Mouse (Mus musculus) urinary bladder, postnatal 36 days (tissue): ENCODE data around the gene Ssb.
A peak's percentile ranks its signal among the peaks of the same experiment; 100 is the strongest.

Source experiments
- DNase-seq, 2 experiments: peaks; one replicate each; pipeline ENCODE4 v3.0.0; 2022; ENCODE audit warnings: low spot score in 2 of 2, mixed read lengths in 1 of 2

Ssb gene

GRCm38 (mm10) chr2:69861485-69862091 lies at the start of gene Ssb:
Gene Ssb, plus strand, starts transcription at chr2:69861562.
- peak; percentile 84 to 93 for DNase-seq

DNA sequence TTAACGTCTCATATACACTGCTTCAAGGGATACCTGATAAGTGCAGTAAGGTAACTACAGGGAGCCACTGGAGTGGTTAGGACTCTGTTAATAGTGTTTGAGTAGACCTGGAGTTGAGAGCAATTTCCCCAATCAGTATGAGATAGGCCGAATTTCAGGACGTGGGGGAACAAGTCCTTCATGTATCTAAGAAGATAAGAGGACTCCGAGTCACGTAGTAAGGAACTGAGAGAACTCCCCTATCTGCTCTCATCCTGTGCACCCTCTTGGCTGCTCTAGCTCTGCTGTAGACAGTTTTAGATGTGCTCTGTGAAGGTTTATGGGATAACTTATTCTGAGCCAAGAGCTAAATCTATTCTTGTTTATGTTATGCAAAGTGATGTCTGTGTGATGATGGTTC lies 44.8 kb upstream of the Ssb start:
- no peak for DNase-seq

DNA sequence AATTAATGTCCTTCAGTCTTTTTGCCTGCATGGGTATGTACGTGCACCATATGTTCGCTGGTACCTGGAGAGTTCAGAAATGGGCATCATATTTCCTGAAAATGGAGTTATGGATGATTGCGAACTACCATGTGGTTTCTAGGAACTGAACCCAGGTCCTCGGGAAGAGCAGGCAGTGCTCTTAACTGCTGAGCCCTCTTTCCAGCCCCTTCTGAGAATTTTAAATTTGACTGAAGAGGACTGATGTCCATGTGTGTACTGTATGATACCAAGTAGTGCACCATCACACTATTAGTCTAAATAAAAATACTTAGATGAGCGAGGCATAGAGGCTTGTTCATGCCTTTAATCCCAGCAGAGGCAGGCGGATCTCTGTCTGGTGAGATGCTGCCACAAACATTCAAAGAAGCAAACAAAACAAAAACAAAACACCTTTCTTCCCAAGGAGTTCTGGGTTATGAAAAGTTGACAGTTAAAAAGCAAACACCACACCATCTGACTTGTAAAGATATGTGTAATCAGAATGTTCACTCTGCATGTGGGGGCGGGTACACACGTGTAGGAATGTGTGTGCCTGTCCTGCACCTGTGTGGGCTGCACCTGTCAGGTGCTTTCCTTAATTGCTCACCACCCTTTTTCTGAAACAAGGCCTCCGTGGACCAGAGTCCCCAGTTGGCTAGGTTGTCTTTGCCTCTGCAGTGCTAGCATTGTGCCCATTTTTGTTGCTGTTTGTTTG lies 42.8 kb upstream of the Ssb start:
- DNase-seq = no peak

DNA sequence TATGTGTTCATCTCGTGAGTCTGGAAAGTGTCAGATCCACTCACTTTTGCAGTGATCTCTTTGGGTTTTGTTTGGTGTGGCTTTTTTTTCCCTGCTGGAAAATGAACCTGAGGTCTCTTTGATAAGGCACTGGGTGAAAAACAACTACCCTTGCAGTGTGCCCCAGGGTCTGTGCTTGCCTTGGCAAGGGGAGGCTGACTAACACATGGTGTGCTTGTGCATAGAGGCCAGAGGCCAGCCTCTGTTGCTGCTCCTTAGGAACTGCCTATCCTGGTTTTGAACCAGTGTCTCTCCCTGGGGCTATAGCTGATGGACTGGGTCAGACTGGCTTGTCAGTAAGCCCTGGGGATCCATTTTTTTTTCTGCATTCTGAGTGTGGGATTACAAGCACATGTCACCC lies 41.2 kb upstream of the Ssb start:
- DNase-seq = no peak

GRCm38 (mm10) chr2:69821711-69822110 lies 39.7 kb upstream of the Ssb start, which contains the start of gene Klhl23:
Gene Klhl23, plus strand, starts transcription at chr2:69821944.
- no peak for DNase-seq

DNA sequence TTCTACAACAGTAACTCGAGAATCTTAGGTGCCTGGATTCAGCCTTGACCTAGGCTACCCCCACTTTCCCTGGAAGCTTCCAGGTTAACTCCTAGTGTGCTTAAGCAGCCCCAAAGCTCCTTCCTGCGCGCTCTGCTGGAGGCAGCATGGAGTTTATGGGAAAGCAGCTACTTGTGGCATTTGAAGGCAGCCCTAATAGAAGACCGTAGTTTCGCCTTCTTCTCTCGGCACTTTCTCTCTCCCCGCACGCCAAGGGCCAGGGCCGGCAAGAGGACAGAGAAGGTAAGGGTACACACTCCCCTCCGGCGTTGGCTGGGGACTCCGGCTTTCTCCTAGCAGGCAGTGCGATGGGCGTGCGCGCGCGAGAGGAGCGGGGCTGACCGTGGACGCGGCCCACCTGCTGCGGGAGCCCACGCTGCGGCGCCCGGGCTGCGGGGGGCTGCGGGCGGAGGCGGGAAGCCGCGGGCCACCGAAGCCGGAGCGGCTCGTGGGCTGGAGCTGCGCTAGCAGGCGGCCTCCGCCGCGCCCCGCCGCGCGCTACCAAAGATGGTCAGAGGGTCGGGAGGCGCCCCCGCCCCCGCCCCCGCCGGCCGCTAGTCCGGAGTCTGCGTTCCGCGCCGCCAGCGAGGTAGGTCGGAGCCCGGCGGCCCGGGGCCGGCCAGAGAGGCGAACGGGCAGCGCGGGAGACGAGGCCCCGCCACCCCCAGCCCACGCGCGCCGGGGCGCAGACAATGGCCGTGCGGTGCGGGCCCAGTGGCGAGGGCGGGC lies 38.8 kb upstream of the Ssb start:
- peak; percentile 21 to 41 for DNase-seq

GRCm38 (mm10) chr2:69823129-69823677 lies 38.2 kb upstream of the Ssb start:
- peak in 1 of 2 experiments; percentile 15 for DNase-seq

DNA sequence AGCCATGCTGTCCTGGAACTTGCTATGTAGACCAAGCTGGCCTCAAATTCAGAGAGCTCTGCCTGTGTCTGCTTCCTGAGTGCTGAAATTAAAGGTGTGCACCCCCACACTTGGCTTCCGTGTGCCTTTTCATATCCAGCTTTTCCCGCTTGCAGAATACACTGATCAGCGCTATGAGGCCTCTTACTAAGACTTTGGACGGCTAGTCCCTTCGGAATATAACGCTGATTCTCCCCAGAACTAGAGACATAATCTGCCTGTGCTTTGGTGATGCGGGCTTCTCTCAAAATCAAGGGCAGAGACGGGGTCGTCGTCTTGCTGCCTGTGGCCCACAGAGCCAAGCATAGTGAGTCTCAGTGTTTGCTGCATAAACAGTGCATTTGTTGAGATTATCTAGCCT lies 35.5 kb upstream of the Ssb start:
- DNase-seq = no peak

GRCm38 (mm10) chr2:69826380-69826779 lies 35.0 kb upstream of the Ssb start:
- DNase-seq = no peak

DNA sequence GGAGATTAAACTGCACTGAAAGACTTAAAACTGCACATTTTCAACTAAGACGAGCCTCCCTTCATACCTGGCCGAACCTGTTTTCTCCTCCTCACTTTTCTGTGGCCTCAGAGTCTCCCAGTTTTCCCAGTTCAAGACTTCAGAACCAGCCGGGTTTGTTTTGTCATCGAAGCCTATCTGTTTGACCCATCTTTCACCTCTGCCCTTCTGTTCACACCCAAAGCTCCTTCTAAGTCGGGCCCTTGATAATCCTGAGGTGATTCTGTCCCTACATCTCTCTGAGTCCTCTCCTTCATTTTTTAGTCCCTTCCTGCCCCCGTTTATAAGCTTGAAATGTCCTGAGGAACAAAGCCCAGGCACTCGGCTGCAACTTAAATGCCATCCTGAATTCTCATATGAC lies 33.3 kb upstream of the Ssb start:
- DNase-seq = no peak

- no peak for DNase-seq
These were observed 31.7 kb upstream of the Ssb start for GRCm38 (mm10) chr2:69829680-69830079.

- no peak for DNase-seq
These were observed 31.2 kb upstream of the Ssb start for GRCm38 (mm10) chr2:69830116-69830515.

DNA sequence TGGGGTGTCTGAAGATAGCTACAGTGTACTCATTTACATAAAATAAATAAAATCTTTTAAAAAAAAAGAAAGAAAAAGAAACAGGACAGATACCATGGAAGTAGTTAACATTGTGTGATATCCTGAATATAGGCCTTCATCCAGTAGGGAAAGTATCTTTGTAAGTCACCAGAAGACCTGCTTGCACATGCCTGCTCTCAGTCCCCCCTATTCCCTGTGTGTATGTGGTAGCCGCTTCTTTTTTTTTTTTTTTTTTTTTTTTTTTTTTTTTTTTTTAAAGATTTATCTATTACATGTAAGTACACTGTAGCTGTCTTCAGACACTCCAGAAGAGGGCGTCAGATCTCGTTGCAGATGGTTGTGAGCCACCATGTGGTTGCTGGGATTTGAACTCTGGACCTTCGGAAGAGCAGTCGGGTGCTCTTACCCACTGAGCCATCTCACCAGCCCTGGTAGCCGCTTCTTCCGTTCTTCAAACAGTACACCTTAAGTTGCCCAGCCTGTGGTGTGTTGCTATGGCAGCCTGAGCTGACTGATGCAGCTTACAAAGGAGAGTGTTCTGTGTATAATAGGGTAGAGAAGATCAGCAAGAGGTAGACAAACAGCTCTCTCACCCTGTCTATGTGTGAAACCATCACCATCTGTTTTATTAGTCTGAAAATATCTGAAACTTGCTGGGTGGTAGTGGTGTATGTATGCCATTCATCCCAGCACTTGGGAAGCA lies 24.0 kb upstream of the Ssb start:
- DNase-seq = no peak

GRCm38 (mm10) chr2:69837996-69838395 lies 23.4 kb upstream of the Ssb start:
- DNase-seq = no peak

DNA sequence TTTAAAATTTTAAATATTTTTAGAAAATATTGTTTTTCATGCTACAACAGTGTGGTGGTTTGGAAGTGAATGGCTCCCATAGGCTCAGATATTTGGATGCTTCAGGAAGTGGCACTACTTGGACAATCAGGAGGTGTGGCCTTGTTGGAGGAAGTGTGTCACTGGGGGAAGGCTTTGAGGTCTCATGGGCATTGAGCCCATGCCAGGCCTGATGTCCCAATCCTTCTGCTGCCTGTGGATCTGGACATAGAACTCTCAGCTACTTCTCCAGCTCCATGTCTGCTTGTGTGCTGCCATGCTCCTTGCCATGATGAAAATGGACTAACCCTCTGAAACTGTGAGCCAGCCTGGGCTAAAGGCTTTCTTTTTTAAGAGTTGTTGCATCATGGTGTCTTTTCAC lies 22.7 kb upstream of the Ssb start:
- no peak for DNase-seq

GRCm38 (mm10) chr2:69840261-69840660 lies 21.1 kb upstream of the Ssb start:
- DNase-seq = no peak

DNA sequence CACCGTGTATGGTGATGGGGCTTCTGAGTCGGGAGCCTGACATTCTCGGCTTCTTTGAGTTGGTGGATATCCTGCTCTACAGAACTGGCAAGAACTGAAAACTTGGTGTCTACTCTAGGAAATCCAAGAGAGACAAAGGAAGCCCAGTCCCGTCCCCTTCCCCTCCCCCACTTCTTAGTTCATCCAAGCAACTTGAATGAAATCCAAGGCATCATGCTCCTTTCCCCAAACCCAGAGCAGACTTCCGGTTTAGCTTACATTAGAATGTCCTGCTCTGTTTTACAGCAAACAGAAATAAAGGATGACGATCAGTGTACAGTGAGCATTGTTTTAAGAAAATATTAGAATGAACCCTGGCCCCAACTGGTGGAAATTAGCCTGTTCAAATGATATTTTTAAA lies 12.1 kb upstream of the Ssb start:
- no peak for DNase-seq

- no peak for DNase-seq
These were observed 9.8 kb upstream of the Ssb start for GRCm38 (mm10) chr2:69851427-69852058.

DNA sequence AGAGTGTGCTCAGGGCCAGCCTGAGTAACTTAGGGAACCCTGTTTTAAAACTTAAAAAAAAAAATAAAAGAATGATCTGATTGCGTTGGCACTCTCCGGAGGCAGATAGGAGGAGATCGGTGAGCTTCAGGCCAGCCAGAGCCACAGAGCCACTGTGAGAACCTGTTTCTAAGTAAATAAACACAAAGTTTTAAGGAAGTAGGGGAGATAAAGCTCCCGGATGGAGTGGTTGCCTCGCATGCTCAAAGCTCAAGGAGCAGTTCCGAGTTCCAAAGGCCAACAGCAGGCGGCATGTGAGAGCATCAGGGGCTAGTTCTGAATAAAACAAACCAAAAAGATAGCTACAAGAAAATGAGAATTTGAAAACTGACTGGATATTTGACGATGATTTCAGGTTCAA lies 5.0 kb upstream of the Ssb start:
- peak; percentile 17 to 43 for DNase-seq

DNA sequence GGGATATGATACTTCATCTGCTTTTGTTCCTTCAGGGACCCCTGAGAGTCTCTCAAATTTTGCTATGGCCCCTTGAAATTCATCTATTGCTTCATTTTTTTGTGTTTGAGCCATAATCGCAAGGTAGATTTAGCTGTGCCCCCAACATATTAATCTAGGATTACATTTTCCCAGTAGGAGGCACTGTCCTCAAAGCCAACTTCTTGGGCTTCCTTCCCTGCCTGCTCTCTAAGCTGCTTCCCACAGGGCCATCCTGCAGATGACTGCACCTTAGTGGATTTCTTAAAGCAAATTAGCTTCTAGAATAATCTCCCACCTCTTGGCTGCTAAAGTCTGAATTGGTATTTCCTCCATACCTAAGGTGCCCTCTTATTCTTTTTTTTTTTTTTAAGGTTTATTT lies 3.5 kb upstream of the Ssb start:
- no peak for DNase-seq

- DNase-seq = peak; percentile 12 to 15
These were observed 350 bp upstream of the Ssb start for GRCm38 (mm10) chr2:69860972-69861452.
